Mouse (Mus musculus): ENCODE measurements around the gene Muc15. TPM values are rescaled to one million over a fixed set of nuclear protein-coding genes. Genes with fewer than 3 reads are reported as not detected.

The Muc15 gene
- polyA plus RNA-seq, 1 experiment, result not detected

GRCm38 (mm10) chr2:110787396-110787795 lies 66.3 kb downstream of the Muc15 start:
- no peaks in the 10 kb centered on the region for H3K9me3 ChIP-seq (replicated peaks; ENCODE audit: control insufficient read depth, insufficient read depth, low read length, poor library complexity, severe bottlenecking)
- no peak overlapping the region for H3K9ac ChIP-seq (ENCODE audit: low read depth, poor library complexity, severe bottlenecking)
- TF ChIP-seq CTCF (IDR thresholded peaks at IDR 0.05; ENCODE audit: low read depth, low read length), result no peak
- no peak for TF ChIP-seq EP300 (IDR thresholded peaks at IDR 0.05; ENCODE audit: insufficient read depth, low read depth, low read length)
- no peak for TF ChIP-seq POLR2A (IDR thresholded peaks at IDR 0.05; ENCODE audit: insufficient read depth, low read length)
- no peaks in the 10 kb centered on the region for H3K27me3 ChIP-seq (ENCODE audit: control insufficient read depth, insufficient read depth, low read length, poor library complexity, severe bottlenecking)
- no peaks in the 10 kb centered on the region for H3K4me1 ChIP-seq (ENCODE audit: control insufficient read depth, insufficient read depth, low read length)
- no peak overlapping the region for H3K4me3 ChIP-seq (ENCODE audit: low read depth, low read length)
- no peaks in the 10 kb centered on the region for H3K36me3 ChIP-seq (ENCODE audit: control insufficient read depth, insufficient read depth, low read length, poor library complexity, severe bottlenecking)
- no peak overlapping the region for H3K27ac ChIP-seq (ENCODE audit: insufficient read depth, low read length)

Other genes starting within 250 kb of the Muc15 start
- not detected in 2 replicates for gene Slc5a12, start 124.0 kb upstream of the Muc15 start, polyA plus RNA-seq (2011; ENCODE audit: insufficient read depth, insufficient read length, low read depth, missing spikeins)
- 8.2 and 8.4 TPM in 2 replicates for gene Ano3, start 229.6 kb downstream of the Muc15 start, polyA plus RNA-seq (2011; ENCODE audit: insufficient read depth, insufficient read length, low read depth, missing spikeins)

Measured in ES-Bruce4 (cell line).